Mouse (Mus musculus): Measurements from ENCODE around the gene Map6d1.

Map6d1 gene

DNA sequence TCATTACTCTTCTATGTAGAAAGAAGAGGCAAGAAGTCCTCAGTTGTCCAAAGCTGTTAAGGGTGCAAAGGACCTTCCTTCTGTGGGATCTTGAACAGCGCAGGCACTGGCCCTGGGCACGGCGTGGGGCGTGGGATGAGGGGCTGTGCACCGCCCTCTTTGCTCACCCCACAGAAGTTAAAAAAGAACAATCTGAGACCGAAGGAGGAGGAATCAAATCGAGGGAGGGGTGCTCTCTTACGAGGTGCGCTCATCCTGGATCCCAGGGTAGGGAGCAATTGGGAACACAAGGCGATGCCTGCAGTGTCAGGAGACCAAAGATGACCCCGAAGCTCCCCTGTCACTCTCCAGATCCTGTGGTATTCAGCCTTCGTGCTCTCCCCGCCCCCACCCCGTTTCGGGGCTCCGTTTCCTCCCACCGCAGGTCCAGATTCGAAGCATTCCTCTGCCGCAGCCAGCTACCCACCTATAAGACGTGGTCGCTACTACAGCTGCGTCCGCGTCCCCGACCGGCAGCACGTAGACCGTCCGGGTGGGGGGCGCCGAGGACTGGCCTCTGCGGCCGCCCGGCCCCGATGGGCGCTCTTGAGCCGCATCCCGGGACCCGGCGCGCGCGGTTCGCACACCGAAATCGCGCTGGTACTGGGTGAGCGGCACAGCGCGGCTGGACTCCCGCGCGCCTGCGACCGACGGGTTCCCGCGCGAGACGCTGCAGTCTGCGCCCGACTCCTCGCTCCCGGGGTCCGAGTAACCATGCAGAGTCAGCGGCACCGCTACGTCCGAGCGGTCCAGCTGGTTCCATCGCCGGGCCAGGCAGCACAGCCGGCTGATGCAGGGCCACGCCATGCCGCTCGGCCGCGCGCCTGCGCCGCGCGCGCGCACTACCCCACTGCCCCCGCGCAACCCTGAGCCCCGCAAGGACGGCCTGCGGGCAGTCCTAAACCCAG lies at the start of gene Map6d1:
Gene Map6d1, minus strand, starts transcription at position 891 of the 947 bp plus-strand sequence.
- peak; percentile 24 for DNase-seq (ENCODE audit: low read depth, low spot score)

DNA sequence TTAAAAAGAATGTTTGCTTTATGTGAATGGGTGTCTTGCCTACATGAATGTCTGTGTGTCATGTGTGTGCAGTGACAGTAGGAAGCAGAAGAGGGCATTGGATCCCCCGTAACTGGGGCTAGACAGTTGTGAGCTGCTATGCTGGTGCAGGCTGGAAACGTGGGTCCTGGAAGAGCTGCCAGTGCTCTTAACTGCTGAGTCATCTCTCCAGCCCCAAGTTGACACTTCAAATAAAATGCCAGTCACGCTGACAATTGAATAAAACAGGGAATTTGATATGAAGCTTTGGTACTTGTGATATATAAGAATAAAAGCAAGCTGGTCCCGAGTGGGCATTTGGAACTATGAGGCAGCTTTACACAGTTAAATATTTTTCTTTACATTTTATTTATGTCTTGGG lies 39.1 kb upstream of the Map6d1 start:
- DNase-seq (ENCODE audit: low read depth, low spot score): no peak

DNA sequence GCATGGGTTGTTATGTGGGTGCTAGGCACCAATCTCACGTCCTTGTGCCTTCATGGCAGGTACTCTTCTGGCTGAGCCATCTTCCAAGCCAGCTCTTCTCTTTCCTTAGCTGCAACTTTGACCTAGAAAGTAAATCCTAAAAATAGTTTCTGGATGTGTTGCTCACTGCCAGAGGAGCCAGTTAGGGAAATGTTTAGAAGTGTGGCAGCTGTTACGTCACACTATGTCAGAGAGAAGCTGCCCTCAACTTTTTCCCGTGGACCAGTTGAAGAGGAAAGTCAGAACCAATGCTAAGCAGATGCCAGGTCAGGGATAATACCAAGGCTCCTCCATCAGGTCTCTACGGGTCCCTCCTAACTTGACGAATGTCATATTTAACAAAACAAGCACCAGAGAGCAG lies 38.2 kb upstream of the Map6d1 start:
- no peak for DNase-seq (ENCODE audit: low read depth, low spot score)

DNA sequence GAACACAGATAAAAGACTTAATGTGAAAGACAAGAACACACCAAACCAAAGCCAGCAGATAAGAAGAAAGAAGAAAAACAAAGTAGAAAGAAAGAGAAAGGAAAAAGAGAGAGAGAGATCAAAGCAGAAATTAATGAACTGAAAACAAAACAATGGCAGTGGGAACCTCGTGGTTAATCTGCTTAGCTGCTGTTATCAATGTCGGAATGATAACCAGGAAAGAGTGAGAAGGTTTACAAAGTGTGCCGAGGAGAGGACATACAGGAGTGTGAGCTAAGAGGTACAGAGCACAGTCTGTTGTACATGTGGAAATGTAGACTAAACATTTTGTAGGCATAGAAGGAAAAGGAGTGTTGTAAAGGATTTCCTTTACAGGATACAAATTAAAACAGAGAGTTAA lies 31.8 kb upstream of the Map6d1 start:
- DNase-seq (ENCODE audit: low read depth, low spot score): no peak

DNA sequence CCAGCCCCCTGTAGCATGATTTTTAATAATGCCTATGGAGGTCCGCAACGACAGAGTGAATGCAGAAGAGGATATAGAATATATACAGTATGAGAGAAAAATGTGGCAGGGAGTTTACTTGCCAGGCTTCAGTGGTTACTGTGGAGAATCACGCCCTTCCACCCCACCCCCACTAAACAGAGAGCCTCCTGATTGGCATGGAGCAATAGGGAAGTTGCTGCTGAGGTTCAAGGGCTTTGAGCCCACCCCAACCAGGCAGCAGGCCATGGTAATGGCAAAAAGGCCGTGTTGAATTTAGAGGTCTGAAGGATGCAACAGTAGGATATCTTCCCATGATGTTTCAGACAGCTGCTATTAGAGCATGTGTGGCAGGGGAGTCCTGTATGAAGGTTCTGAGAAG lies 30.2 kb upstream of the Map6d1 start:
- no peak for DNase-seq (ENCODE audit: low read depth, low spot score)

DNA sequence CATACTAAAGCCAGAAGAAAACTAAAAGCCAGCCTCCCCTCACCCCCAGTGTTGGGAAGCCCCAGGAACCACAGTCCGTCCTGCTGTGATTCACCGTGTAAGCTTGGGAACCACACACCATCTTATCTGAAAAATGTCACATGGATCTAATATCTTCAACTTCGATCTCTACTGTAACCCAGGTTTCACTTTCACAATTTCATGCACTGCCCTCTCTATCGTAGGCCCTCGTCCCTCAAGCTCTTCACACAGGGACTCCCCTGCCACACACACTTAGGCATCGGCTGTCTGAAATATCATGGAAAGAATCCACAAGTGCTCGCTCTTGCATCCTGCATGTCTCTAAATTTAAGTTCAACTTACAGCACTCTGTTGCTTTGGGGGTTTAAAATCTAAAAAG lies 23.9 kb upstream of the Map6d1 start:
- no peak for DNase-seq (ENCODE audit: low read depth, low spot score)

DNA sequence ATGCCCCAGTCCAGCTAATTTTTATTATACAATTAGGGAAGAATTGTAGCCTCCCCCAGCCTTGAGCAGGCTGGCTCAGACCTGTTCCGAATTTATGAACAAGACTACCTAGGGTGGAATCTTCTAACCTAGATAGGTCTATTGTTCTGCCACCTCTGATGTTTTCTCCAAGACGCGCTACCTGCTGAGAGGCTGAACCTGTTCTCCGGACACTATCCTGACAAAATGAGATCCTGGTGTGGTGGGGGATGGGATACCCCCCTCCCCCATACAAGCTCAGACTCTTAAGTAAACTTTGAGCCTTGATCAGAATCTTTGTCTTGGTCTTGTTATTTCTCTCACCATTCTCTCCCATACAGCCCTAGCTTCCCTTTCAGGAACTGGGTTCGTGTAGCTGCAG lies 16.8 kb upstream of the Map6d1 start:
- DNase-seq (ENCODE audit: low read depth, low spot score): no peak

DNA sequence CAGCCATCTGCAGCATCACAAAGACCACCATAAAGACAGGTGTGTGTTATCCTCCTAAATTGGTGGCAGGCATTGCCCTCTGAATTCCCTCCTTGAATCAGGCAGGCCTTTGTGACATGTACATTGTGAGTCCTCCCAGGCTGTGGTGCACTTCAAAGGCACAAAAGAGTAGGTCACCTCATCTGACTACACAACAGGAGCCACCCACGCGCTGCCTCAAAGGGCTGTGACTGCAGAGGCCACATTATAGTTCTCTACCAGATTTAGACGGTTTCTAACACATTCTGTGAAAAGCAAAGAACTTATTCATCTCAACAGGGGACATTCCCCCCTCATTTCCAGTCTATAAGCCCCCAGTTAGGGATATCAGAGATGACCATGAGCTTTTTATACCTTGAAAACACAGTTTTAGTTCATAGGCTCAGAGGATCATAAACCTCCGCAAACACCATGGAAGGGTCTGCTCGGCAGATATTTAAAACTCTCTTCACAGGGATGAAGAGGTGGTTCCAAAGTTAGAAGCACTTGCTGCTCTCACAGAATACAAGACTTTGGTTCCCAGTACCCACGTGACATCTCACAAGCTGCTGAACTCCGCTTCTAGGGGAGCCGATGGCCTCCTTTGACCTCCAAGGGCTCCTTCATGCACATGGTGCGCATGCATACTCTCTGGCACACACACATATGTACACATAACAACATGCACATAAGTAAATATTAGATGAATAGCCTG lies 7.5 kb upstream of the Map6d1 start:
- DNase-seq (ENCODE audit: low read depth, low spot score): no peak

DNA sequence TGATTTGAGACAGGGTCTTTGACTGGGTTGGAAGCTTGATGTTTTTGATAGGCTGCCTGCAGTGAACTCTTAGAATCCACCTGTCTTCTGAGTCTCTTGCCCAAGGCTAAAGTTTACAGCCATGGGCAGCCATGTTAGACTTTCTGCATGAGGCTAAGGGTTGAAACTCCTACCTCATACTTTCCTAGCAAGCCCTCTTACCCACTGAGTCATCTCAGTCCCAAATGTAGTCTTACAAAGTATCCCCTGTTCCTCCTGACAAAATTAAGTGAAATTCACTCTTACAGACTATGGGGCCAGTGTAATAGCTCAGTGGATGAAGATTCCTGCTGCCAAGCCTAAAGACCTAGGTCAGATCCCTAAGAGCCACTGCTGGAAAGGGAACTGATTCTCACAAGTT lies 5.9 kb upstream of the Map6d1 start:
- no peak for DNase-seq (ENCODE audit: low read depth, low spot score)

DNA sequence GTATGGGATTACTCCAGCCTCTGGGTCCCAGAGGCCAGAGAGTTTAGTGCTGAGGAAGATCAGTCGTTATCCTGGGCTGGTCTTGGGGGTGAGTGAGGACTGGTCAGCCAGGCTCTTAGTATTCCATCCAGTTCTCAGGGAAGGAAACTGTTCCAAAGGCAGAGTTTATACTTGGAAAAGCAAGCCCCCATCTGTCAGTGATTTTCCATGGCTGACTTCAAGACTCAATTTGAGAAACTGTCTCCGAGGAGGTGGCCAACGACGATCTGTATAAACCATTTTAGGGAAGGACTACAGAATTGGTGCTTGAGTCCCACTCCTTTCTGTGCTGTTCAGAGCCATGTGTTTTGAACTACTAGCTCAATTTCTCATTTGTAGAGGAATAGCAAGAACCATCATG lies 2.5 kb downstream of the Map6d1 start:
- DNase-seq (ENCODE audit: low read depth, low spot score): no peak

DNA sequence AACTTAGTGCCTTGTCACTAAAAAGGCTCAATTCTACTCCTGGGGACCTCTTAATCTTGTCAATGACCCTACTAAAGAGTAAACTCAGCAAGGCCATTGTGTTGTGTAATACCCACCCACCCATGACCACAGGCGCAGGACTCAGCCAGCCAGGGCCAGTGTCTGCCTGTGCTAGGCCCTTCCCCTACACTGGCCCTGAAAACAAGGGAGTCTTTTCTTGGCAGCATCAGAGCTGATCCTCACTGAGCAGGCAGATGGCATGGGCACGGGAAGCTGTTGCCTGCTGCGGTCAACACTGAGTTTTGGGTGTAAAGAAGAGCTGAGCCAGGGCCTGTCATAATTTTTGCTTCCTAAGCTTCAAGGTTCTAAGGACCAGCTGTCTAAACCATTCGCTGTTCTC lies 3.7 kb downstream of the Map6d1 start:
- DNase-seq (ENCODE audit: low read depth, low spot score): peak; percentile 9

DNA sequence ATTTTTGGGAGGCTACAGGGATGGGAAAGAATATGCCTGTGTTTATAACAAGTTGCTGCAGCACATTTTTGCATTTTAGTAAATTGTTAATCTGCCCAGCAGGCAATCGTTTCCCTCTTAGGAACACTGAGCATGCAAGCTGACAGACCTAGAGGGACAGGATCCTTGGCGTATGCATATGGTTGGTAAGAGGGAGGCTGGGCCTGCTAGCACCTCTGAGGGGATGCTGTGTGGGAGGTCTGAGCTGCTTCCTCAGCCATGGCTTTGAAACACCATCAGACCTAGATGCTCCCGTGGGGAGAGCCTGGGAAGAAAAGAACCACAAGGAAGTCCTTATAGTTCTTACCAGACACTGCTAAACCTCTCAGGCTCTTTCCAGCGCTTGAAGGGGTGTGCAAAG lies 6.8 kb downstream of the Map6d1 start:
- DNase-seq (ENCODE audit: low read depth, low spot score): no peak

DNA sequence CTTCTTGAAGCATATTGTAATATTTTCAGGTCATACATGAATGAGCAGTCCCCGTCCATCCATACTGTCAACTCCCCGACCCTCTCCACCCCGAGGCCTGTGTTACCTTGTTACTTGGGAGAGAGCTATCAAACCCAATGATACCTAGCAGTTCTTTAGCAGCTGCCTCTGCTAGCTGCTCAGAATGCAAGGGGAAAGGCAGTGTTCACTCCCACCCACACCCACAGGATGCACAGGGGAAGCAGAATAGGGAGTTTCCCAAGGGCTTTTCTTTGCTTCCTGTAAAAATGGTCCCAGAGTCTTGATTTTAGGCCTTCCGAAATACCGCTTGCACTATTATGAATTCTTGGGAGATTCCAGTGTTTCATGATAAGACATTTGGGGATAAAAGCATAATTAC lies 13.0 kb downstream of the Map6d1 start:
- DNase-seq (ENCODE audit: low read depth, low spot score): no peak

DNA sequence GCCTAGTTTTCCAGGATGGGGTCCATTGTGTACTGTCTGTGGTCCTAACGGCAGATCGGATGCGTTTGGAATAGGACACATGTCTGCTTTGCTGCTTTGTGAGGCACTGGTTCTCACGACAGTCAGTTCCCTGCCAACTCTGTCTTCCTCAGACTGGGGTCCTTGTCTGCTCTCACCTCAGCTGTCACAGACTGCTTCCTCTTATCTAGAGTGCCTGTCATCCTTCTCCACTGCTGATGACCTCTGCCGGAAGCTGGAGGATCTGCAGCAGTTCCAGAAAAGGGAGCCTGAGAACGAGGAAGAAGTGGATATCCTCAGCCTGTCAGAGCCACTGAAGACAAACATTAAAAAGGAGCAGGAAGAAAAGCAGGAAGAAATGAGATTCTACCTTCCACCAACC lies 13.7 kb downstream of the Map6d1 start:
- DNase-seq (ENCODE audit: low read depth, low spot score): no peak

DNA sequence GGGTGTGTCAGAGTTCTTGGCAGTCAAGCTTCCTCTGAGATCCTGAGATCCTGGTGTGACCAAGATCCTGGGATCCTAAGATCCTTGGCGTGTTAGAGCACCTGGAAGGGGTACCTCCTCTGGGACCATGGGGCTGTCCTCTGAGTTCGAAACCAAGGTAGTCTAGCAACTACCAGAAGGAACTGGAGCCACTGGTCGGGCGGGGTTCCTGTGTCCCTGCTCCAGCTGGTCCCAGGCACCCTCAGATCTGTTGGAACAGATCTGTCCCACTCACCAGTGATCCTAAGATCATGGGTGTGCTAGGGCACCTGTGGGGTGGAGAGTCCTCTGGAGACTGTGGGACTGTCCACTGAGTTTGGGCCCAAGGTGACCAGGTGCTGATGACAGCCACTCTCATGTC lies 14.5 kb downstream of the Map6d1 start:
- DNase-seq (ENCODE audit: low read depth, low spot score): no peak

DNA sequence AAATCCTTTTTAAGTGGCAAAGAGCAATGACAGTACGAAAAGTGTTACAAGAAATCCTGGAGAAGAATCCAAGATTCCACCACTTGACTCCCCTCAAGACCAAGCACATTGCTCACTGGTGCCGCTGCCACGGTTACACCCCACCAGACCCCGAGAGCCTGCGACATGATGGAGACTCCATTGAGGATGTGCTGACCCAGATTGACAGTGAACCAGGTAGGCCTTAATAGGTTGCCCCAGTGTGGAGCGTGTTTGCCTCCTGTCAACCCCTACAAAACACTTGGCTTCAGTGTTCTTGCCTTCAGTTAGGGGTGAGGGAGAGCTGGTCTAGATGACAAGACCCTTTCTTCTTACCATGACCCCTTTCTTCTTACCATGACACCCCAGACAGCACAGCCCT lies 18.4 kb downstream of the Map6d1 start:
- no peak for DNase-seq (ENCODE audit: low read depth, low spot score)

DNA sequence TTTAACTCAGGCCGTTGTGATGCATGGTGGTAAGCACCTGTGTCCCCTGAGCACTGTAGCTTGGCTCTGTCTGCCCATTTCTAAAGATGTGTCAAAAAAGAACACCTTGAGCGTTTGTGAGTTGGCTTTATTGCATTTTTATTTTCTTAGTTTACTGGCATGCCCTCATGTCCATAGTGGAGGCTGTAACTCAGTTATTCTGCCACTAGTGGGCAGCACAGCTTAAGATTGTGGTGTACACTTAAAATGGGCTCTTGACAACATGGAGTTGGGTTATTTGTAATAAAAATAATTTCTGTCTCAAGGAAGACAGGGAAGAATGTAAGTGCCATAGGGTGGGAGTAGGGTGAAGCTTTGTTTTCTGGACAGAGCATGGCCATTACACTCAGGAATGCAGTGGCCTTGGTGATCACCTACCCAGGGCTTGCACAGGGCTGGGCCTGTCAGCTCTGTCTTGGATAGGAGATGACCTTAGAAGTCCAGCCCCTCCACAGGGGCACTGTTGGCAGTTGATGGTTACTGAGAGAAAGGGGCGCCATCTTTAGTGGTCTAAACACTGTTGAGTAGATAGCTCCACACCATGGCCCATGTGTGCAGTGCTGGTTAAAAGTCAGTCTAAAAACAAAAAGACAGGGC lies 27.4 kb downstream of the Map6d1 start:
- DNase-seq (ENCODE audit: low read depth, low spot score): peak; percentile 51

DNA sequence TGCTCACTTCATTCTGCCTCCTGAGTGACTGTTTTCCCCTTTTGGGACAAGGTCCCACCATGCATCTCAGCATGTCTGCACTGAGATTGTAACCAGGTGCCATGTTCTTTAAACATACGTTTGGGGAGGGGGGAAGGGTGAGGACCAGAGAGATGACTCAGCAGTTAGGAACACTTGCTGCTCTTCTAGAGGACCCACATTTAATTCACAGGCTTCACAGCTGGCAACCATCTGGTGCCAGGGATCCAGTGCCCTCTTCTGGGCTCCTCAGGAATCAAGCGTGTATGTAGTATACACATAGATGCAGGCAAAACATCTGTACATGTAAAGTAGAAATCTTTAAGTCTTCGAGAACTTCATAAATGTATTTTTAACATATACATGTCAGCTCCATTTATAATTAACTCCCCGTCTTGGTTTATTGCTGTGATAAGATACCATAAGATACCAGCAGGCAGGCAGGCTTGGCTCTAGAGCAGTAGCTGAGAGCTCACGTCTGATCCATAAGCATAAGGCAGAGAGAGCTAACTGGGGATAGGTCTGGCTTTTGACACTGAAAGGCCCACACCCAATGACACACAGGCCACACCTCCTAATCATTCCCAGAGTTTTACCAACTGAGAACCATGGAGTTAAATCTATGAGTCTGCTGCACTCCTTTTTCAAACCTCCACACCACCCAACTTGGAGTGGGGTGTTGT lies 41.5 kb downstream of the Map6d1 start:
- no peak for DNase-seq (ENCODE audit: low read depth, low spot score)

DNA sequence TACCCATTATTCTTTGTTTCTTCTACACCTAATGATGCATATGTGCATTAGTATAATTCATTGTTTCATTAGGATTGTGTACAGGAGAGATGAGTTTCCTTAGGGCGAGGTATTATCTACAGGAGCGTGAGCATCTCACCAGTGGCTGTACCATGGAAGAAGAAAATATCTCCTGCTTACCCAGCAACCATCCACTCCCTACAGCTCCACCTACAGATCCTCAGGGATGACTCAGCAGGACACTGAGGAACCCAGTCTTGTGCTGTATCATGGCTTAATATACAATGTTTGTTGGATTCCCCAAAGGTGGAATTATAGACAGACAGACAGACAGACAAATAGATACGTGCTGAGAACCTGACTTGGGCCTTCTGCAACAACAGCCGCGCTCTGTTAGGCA lies 44.2 kb downstream of the Map6d1 start:
- DNase-seq (ENCODE audit: low read depth, low spot score): no peak

DNA sequence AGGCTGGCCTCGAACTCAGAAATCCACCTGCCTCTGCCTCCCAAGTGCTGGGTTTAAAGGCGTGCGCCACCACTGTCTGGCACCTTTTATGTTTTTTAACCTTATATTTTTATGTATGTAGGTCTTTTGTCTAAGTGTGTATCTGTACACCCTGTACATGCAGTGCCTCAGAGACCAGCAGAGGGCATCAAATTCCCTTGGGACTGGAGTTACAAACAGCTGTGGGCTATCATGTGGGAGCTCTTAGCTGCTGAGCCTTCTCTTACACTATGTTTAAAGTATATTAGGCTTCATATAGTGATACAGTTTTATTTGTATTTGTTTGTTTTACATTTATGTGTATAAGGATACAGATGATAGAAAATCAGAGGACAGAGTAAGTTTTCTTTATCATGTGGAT lies 45.6 kb downstream of the Map6d1 start:
- peak; percentile 14 for DNase-seq (ENCODE audit: low read depth, low spot score)

DNA sequence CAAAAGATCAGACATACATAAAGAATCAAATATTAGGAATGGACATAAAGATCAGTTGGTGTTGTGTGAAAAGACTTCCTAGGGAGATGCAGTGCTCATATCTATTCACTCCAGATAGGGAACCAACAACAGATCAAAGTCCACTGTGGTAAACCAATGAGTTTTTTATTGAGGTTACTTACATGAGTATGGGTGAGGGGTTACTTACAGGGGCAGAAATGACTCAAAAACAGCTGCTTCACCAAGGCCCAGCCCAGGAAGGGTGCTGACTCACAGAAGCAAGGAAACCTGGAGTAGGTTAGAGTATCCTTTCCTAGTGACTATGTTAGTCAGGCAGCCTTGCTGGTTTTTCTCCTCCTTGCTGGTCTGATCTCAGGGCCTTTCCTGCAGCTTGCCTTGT lies 49.1 kb downstream of the Map6d1 start:
- DNase-seq (ENCODE audit: low read depth, low spot score): no peak

Measured in retina, postnatal 7 days (tissue).